Mouse (Mus musculus) forebrain, postnatal 0 days (tissue): Measurements from ENCODE around the gene Slc4a11. TPM values are rescaled to one million over a fixed set of nuclear protein-coding genes. Genes with fewer than 3 reads are reported as not detected.

Experiments
- ATAC-seq: fragments of 200-750 bp; cut with Nextera tagmentation; 2 replicates; pipeline ENCODE4 v1.8.0; 2017; ENCODE audit warnings: mild to moderate bottlenecking, moderate library complexity
- DNase-seq: peaks from one replicate; pipeline ENCODE4 v3.0.0-alpha.2; 2015
- H3K27ac ChIP-seq: fragments of 300-500 bp; sonication (generic); 2 replicates; pipeline ENCODE4 v1.5.1; 2014; ENCODE audit warnings: low read depth, mild to moderate bottlenecking, antibody characterized with exemption, low read length, moderate library complexity, mixed read lengths
- H3K27me3 ChIP-seq: fragments of 300-500 bp; sonication (generic); 2 replicates; pipeline ENCODE4 v1.6.1; 2014; ENCODE audit warnings: mild to moderate bottlenecking, low read length, mixed read lengths; ENCODE audit not compliant: insufficient read depth
- H3K36me3 ChIP-seq: fragments of 300-500 bp; sonication (generic); 2 replicates; pipeline ENCODE4 v1.6.1; 2014; ENCODE audit warnings: mild to moderate bottlenecking, moderate library complexity; ENCODE audit not compliant: insufficient read depth
- H3K4me1 ChIP-seq: fragments of 300-500 bp; sonication (generic); 2 replicates; pipeline ENCODE4 v1.6.1; 2014; ENCODE audit warnings: antibody characterized with exemption; ENCODE audit not compliant: insufficient read depth
- H3K4me2 ChIP-seq: fragments of 300-500 bp; sonication (generic); 2 replicates; pipeline ENCODE4 v1.6.1; 2014; ENCODE audit warnings: low read depth, mild to moderate bottlenecking, moderate library complexity
- H3K4me3 ChIP-seq: fragments of 300-500 bp; sonication (generic); 2 replicates; pipeline ENCODE4 v1.5.1; 2014; ENCODE audit warnings: low read depth, low read length, mixed read lengths
- H3K9ac ChIP-seq: fragments of 300-500 bp; sonication (generic); 2 replicates; pipeline ENCODE4 v1.6.1; 2014; ENCODE audit warnings: mild to moderate bottlenecking
- H3K9me3 ChIP-seq: fragments of 300-500 bp; sonication (generic); 2 replicates; pipeline ENCODE4 v1.6.1; 2016; ENCODE audit warnings: low read length
- CTCF ChIP-seq: sonication (generic); IDR thresholded peaks from 2 replicates; pipeline ENCODE4 v1.5.1; 2016; ENCODE audit warnings: antibody characterized with exemption, control low read depth, low read depth
- WGBS: fragments of 180-500 bp; shearing (Covaris S2); extraction: QIAGEN DNeasy Blood & Tissue Kit; methylation state at CpG from one replicate; pipeline ENCODE4 v1.1.7; 2014; 5-methylcytosine and 5-hydroxymethylcytosine counted together
- polyA plus RNA-seq: library from polyadenylated mRNA; unstranded; fragments of >200 nt; fragmentation: Nextera tagmentation; extraction: Ambion mirVana; gene quantifications from 2 replicates; pipeline ENCODE4 v1.2.1, GENCODE M21; 2015
- total RNA-seq: library from RNA; depleted of rRNA; stranded (reverse); fragments of >200 nt; gene quantifications from 2 replicates; pipeline ENCODE4 v1.2.3, GENCODE M21; 2014; rRNA removed

Slc4a11 gene
- total and polyA plus RNA-seq, 2 experiments from 2014 or later: 0.51 to 0.76 TPM

DNA sequence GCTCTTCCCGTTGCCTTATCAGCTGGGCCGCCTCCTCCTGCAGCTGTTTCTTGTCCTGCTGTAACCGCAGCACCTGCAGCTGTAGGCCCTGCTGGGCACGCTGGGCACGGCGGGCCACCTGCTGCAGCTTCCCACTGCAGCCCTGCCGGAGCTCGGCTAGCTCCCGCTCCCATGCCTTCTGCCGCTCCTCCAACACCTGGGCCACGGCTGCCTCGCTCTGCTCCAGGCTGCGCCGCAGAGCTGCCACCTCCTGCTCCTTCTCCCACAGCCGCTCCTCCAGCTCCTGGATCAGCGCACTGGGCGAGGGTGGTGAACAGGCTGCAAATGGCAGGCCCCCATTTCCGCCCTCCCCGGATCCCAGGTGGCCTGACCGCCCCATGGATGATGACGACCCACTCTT is 61.5 kb downstream of the Slc4a11 start:
- 39% methylated on average over 21 of the region's 21 CpGs for WGBS

GRCm38 (mm10) chr2:130634739-130635411 is 62.4 kb downstream of the Slc4a11 start:
- TF ChIP-seq CTCF: peak; percentile 39; the same call in 1 of the 2 replicates
- peak; percentile 23 for ATAC-seq
- Histone ChIP-seq H3K27me3 (peaks cover 6% of the 10 kb centered on the region; the same call in 1 of the 2 replicates), H3K36me3 (peaks cover 24% of the 10 kb centered on the region), H3K9me3 (no peaks in the 10 kb centered on the region), H3K9ac (0 out of 2 replicates have a peak overlapping the region, but pooled peaks have one; percentile 0), H3K27ac (no peak overlapping the region), H3K4me2 (peak overlapping the region; percentile 37), H3K4me1 (no peaks in the 10 kb centered on the region), H3K4me3 (no peak overlapping the region)
- no peak for DNase-seq
- 15% methylated on average over 36 of the region's 38 CpGs for WGBS

More for the DNA sequence above, 61.5 kb downstream of the Slc4a11 start:
- Histone ChIP-seq H3K36me3 (peaks cover 24% of the 10 kb centered on the region), H3K4me2 (no peak overlapping the region), H3K9ac (no peak overlapping the region), H3K27me3 (peaks cover 6% of the 10 kb centered on the region; the same call in 1 of the 2 replicates), H3K4me1 (no peaks in the 10 kb centered on the region), H3K4me3 (no peak overlapping the region), H3K27ac (no peak overlapping the region), H3K9me3 (no peaks in the 10 kb centered on the region)
- ATAC-seq: no peak; the same call in 1 of the 2 replicates
- no peak for TF ChIP-seq CTCF
- DNase-seq: no peak

Other genes with a start within 250 kb of the Slc4a11 start
- 154 and 167 TPM in 2 replicates for gene Ptpra, start 247.2 kb downstream of the Slc4a11 start, total RNA-seq
- 142 and 162 TPM in 2 replicates for gene Ptpra, start 247.2 kb downstream of the Slc4a11 start, polyA plus RNA-seq
- 46.2 and 59.7 TPM in 2 replicates for gene Mrps26, start 133.8 kb downstream of the Slc4a11 start, total RNA-seq
- 113 and 119 TPM in 2 replicates for gene Mrps26, start 133.8 kb downstream of the Slc4a11 start, polyA plus RNA-seq
- gene Oxt, start 121.3 kb downstream of the Slc4a11 start, total RNA-seq: 4.0 and 8.8 TPM in 2 replicates
- gene Oxt, start 121.3 kb downstream of the Slc4a11 start, polyA plus RNA-seq: 2.2 and 8.1 TPM in 2 replicates
- 87.2 and 92.1 TPM in 2 replicates for gene Avp, start 115.0 kb downstream of the Slc4a11 start, total RNA-seq
- gene Avp, start 115.0 kb downstream of the Slc4a11 start, polyA plus RNA-seq: 83.0 and 181 TPM in 2 replicates
- gene Fastkd5, start 67.5 kb downstream of the Slc4a11 start, total RNA-seq: 10.0 and 11.0 TPM in 2 replicates
- gene Fastkd5, start 67.5 kb downstream of the Slc4a11 start, polyA plus RNA-seq: 7.1 and 8.1 TPM in 2 replicates
- 5.5 and 6.6 TPM in 2 replicates for gene Ubox5, start 67.5 kb downstream of the Slc4a11 start, total RNA-seq
- gene Ubox5, start 67.5 kb downstream of the Slc4a11 start, polyA plus RNA-seq: 5.9 and 7.3 TPM in 2 replicates
- gene Lzts3, start 54.7 kb downstream of the Slc4a11 start, total RNA-seq: 33.5 and 35.5 TPM in 2 replicates
- 4.7 and 11.3 TPM in 2 replicates for gene Lzts3, start 54.7 kb downstream of the Slc4a11 start, polyA plus RNA-seq
- 33.8 and 40.1 TPM in 2 replicates for gene Ddrgk1, start 32.9 kb downstream of the Slc4a11 start, total RNA-seq
- 73.0 and 77.4 TPM in 2 replicates for gene Ddrgk1, start 32.9 kb downstream of the Slc4a11 start, polyA plus RNA-seq
- gene Itpa, start 29.9 kb downstream of the Slc4a11 start, total RNA-seq: 151 and 160 TPM in 2 replicates
- gene Itpa, start 29.9 kb downstream of the Slc4a11 start, polyA plus RNA-seq: 128 and 145 TPM in 2 replicates
- gene 4930402H24Rik, start 208.9 kb upstream of the Slc4a11 start, total RNA-seq: 88.5 and 97.9 TPM in 2 replicates
- gene 4930402H24Rik, start 208.9 kb upstream of the Slc4a11 start, polyA plus RNA-seq: 31.3 and 49.2 TPM in 2 replicates
- 61.2 and 80.3 TPM in 2 replicates for gene Atrn, start 209.0 kb upstream of the Slc4a11 start, total RNA-seq
- gene Atrn, start 209.0 kb upstream of the Slc4a11 start, polyA plus RNA-seq: 9.1 and 11.4 TPM in 2 replicates